Mouse (Mus musculus) testis, adult 2 months (tissue): ENCODE results near the gene Chil1.

Experiments
- CTCF ChIP-seq: fragments of 200-500 bp; IDR thresholded peaks from 2 replicates; pipeline ENCODE4 v1.5.1; 2012; ENCODE audit warnings: low read depth, mild to moderate bottlenecking, inconsistent platforms, low read length, moderate library complexity; ENCODE audit not compliant: control insufficient read depth, insufficient read depth, insufficient replicate concordance
- POLR2A ChIP-seq: fragments of 200-500 bp; IDR thresholded peaks from 2 replicates; pipeline ENCODE4 v1.6.1; 2012; ENCODE audit warnings: low read depth, mild to moderate bottlenecking, inconsistent platforms, low read length, moderate library complexity; ENCODE audit not compliant: control insufficient read depth

- TF ChIP-seq CTCF (no peak), POLR2A (no peak)
These were observed 33.1 kb downstream of the Chil1 start for GRCm38 (mm10) chr1:134215059-134215458.
